Mouse (Mus musculus): ENCODE data around the gene Gm7714. TPM values are rescaled to one million over a fixed set of nuclear protein-coding genes. Genes with fewer than 3 reads are reported as not detected.

Gene Gm7714
- total and polyA plus RNA-seq, 3 experiments, result not detected

- no peak within 1 kb of the TSS for H3K9ac ChIP-seq (ENCODE audit: insufficient read depth, low read depth)
- H3K36me3 ChIP-seq (replicated peaks in 1 of 2; ENCODE audit: control insufficient read depth in 1 of 2, insufficient read depth in 1 of 2, low read length in 1 of 2), result no peaks in the 10 kb centered on the region
- H3K4me3 ChIP-seq (replicated peaks in 1 of 3; ENCODE audit: low read depth in 2 of 3, low read length in 2 of 3, poor library complexity in 1 of 3), result no peak within 1 kb of the TSS
- no peaks in the 10 kb centered on the region for H3K9me3 ChIP-seq (replicated peaks; ENCODE audit: low read length)
- DNase-seq (ENCODE audit: extremely low read depth), result no peak
- H3K4me1 ChIP-seq (ENCODE audit: control insufficient read depth in 1 of 2, insufficient read depth in 2 of 2), result no peaks in the 10 kb centered on the region
- no peak for TF ChIP-seq MAX (IDR thresholded peaks at IDR 0.05; ENCODE audit: low read length)
- TF ChIP-seq RCOR1 (conservative IDR thresholded peaks at IDR 0.05; ENCODE audit: low read depth, low read length), result no peak
- TF ChIP-seq HCFC1 (IDR thresholded peaks at IDR 0.05; ENCODE audit: low read depth, low read length), result no peak
- no peak for TF ChIP-seq PAX5 (IDR thresholded peaks at IDR 0.05; ENCODE audit: low read length)
- TF ChIP-seq TCF12 (IDR thresholded peaks at IDR 0.05; ENCODE audit: low read depth, low read length), result no peak
- no peak for TF ChIP-seq MYC (IDR thresholded peaks at IDR 0.05; ENCODE audit: low read depth, low read length)
- no peak for TF ChIP-seq NELFE (IDR thresholded peaks at IDR 0.05; ENCODE audit: low read depth, low read length)
- TF ChIP-seq CTCF (conservative IDR thresholded peaks at IDR 0.05 in 1 of 2, IDR thresholded peaks at IDR 0.05 in 1 of 2; ENCODE audit: low read depth in 2 of 2, low read length in 2 of 2), result no peak
- TF ChIP-seq ZMIZ1 (IDR thresholded peaks at IDR 0.05; ENCODE audit: low read depth, low read length), result no peak
- no peak for TF ChIP-seq JUND (conservative IDR thresholded peaks at IDR 0.05; ENCODE audit: low read depth, low read length)
- TF ChIP-seq NRF1 (IDR thresholded peaks at IDR 0.05; ENCODE audit: low read depth, low read length), result no peak
- TF ChIP-seq CHD2 (IDR thresholded peaks at IDR 0.05; ENCODE audit: low read length), result no peak
- TF ChIP-seq GABPA (IDR thresholded peaks at IDR 0.05; ENCODE audit: insufficient replicate concordance, low read depth, low read length), result no peak
- TF ChIP-seq UBTF (IDR thresholded peaks at IDR 0.05; ENCODE audit: low read depth, low read length), result no peak
- no peak for TF ChIP-seq ZNF384 (IDR thresholded peaks at IDR 0.05; ENCODE audit: low read depth, low read length)
- TF ChIP-seq POLR2A (IDR thresholded peaks at IDR 0.05; ENCODE audit: low read depth, low read length), result no peak
- H3K79me2 ChIP-seq (replicated peaks; ENCODE audit: control insufficient read depth, extremely low read depth, insufficient read depth, poor library complexity, severe bottlenecking), result no peaks in the 10 kb centered on the region
- dilution Hi-C loops (cut with MboI; ENCODE audit: extremely low pct_ligation_motif_present, extremely low pct_unique_long_range_greater_than_20kb, low sequenced_read_pairs) (no loop called here), in situ Hi-C loops (cut with MboI; ENCODE audit: low pct_ligation_motif_present, low pct_unique_long_range_greater_than_20kb, low sequenced_read_pairs) (no loop called here)
- H3K4me2 ChIP-seq (ENCODE audit: insufficient read depth, low read depth, poor library complexity, severe bottlenecking), result no peak within 1 kb of the TSS
- H3K27me3 ChIP-seq (replicated peaks), result no peaks in the 10 kb centered on the region
- H3K27ac ChIP-seq (ENCODE audit: insufficient read depth, low read depth), result no peak within 1 kb of the TSS
These were observed 48.3 kb downstream of the Gm7714 start, which contains the start of gene Prol1 for GRCm38 (mm10) chr5:88317012-88317411. Gene Prol1 (plus strand): TSS chr5:88317312.

Other genes with a start within 250 kb of the Gm7714 start
- gene Smr2, start 182.4 kb upstream of the Gm7714 start, total RNA-seq (2012; rRNA removed), result not detected in 2 replicates
- not detected in 2 replicates for gene Smr2, start 182.4 kb upstream of the Gm7714 start, total RNA-seq (2014; rRNA removed)
- gene Smr2, start 182.4 kb upstream of the Gm7714 start, polyA plus RNA-seq (2012; ENCODE audit: insufficient read length, low read depth), result not detected in 2 replicates
- not detected in 2 replicates for gene Gm11116, start 157.4 kb upstream of the Gm7714 start, total RNA-seq (2012; rRNA removed)
- gene Gm11116, start 157.4 kb upstream of the Gm7714 start, total RNA-seq (2014; rRNA removed), result not detected in 2 replicates
- gene Gm11116, start 157.4 kb upstream of the Gm7714 start, polyA plus RNA-seq (2012; ENCODE audit: insufficient read length, low read depth), result not detected in 2 replicates
- gene Gm11115, start 114.8 kb upstream of the Gm7714 start, total RNA-seq (2012; rRNA removed), result not detected in 2 replicates
- gene Gm11115, start 114.8 kb upstream of the Gm7714 start, total RNA-seq (2014; rRNA removed), result not detected in 2 replicates
- gene Gm11115, start 114.8 kb upstream of the Gm7714 start, polyA plus RNA-seq (2012; ENCODE audit: insufficient read length, low read depth), result not detected in 2 replicates
- not detected in 2 replicates for gene Prol1, start 48.4 kb downstream of the Gm7714 start, total RNA-seq (2012; rRNA removed)
- not detected in 2 replicates for gene Prol1, start 48.4 kb downstream of the Gm7714 start, total RNA-seq (2014; rRNA removed)
- gene Prol1, start 48.4 kb downstream of the Gm7714 start, polyA plus RNA-seq (2012; ENCODE audit: insufficient read length, low read depth), result not detected in 2 replicates
- 0.34 TPM in 1 of 2 replicates, not detected in the other for gene Amtn, start 107.2 kb downstream of the Gm7714 start, total RNA-seq (2012; rRNA removed)
- not detected in 2 replicates for gene Amtn, start 107.2 kb downstream of the Gm7714 start, total RNA-seq (2014; rRNA removed)
- not detected in 2 replicates for gene Amtn, start 107.2 kb downstream of the Gm7714 start, polyA plus RNA-seq (2012; ENCODE audit: insufficient read length, low read depth)
- gene Ambn, start 187.1 kb downstream of the Gm7714 start, total RNA-seq (2012; rRNA removed), result 0.08 TPM in 1 of 2 replicates, not detected in the other
- gene Ambn, start 187.1 kb downstream of the Gm7714 start, total RNA-seq (2014; rRNA removed), result 0.20 TPM in 1 of 2 replicates, not detected in the other
- not detected in 2 replicates for gene Ambn, start 187.1 kb downstream of the Gm7714 start, polyA plus RNA-seq (2012; ENCODE audit: insufficient read length, low read depth)
- gene Enam, start 219.1 kb downstream of the Gm7714 start, total RNA-seq (2012; rRNA removed), result 0.04 TPM in 2 replicates
- gene Enam, start 219.1 kb downstream of the Gm7714 start, total RNA-seq (2014; rRNA removed), result not detected in 2 replicates
- 0.09 TPM in 1 of 2 replicates, not detected in the other for gene Enam, start 219.1 kb downstream of the Gm7714 start, polyA plus RNA-seq (2012; ENCODE audit: insufficient read length, low read depth)

Measured in CH12.LX (cell line).